In genomic region chr5:135877831-135878231, GRCm38 (mm10) we compare ENCODE assay signal across 8 mouse cellular contexts. TPM values are rescaled to one million over a fixed set of nuclear protein-coding genes. Genes with fewer than 3 reads are reported as not detected.
DNase-seq lines count a peak whose midpoint lies in the region; ATAC-seq and TF ChIP-seq lines count a peak whose summit lies in the region.

No protein-coding gene starts in this region.

- ATAC-seq in hindbrain, embryonic 16.5 days = peak; percentile 24; the same call in 1 of the 2 replicates
- no peak for ATAC-seq in liver, embryonic 11.5 days (replicated peaks; ENCODE audit: low FRiP score)

- H3ac ChIP-seq in myocyte (ENCODE audit: control insufficient read depth, insufficient read length) = no peak overlapping the region

- peak; percentile 59 for DNase-seq in right cerebral cortex, adult 18-20 months
- DNase-seq in right cerebral cortex, postnatal 36 days (ENCODE audit: low spot score in 2 of 2) = no peak
- DNase-seq in c-Kit-positive CD71-negative TER-119-negative erythroid progenitor cells, embryonic 14.5 days (ENCODE audit: low read depth) = peak; percentile 51
- peak; percentile 69 for DNase-seq in gastrocnemius, adult 18-20 months (ENCODE audit: low spot score)
- DNase-seq in liver, embryonic 11.5 days (ENCODE audit: low spot score) = no peak
- peak; percentile 66 for DNase-seq in yolk sac, embryonic 10.5 days (ENCODE audit: low spot score)

- WGBS in hindbrain, embryonic 16.5 days = 4% methylated on average over 16 of the region's 16 CpGs
- WGBS in liver, embryonic 11.5 days = 2% methylated on average over 16 of the region's 16 CpGs

- H3K79me2 ChIP-seq in myocyte (ENCODE audit: control insufficient read depth, insufficient read depth) = no peaks in the 10 kb centered on the region

- peaks cover 9% of the 10 kb centered on the region for H3K4me1 ChIP-seq in hindbrain, embryonic 16.5 days (ENCODE audit: control insufficient read depth, insufficient read depth, low read depth, low read length)
- H3K4me1 ChIP-seq in liver, embryonic 11.5 days (replicated peaks; ENCODE audit: control insufficient read depth, insufficient read depth, low read length) = 0 out of 2 replicates have a peak, but pooled peaks cover 3% of the 10 kb centered on the region

- H3K9ac ChIP-seq in hindbrain, embryonic 16.5 days (ENCODE audit: low read depth, low read length) = peak overlapping the region; percentile 59
- H3K9ac ChIP-seq in liver, embryonic 11.5 days (ENCODE audit: low read depth, low read length) = 0 out of 2 replicates have a peak overlapping the region, but pooled peaks have one; percentile 30

- no peaks in the 10 kb centered on the region for H3K9me3 ChIP-seq in hindbrain, embryonic 16.5 days (ENCODE audit: control insufficient read depth, low read length)
- H3K9me3 ChIP-seq in liver, embryonic 11.5 days (ENCODE audit: control insufficient read depth, low read length) = no peaks in the 10 kb centered on the region

- H3K4me2 ChIP-seq in hindbrain, embryonic 16.5 days (ENCODE audit: low read length) = peak overlapping the region; percentile 66
- H3K4me2 ChIP-seq in liver, embryonic 11.5 days = peak overlapping the region; percentile 66
- peak overlapping the region; percentile 99 for H3K4me2 ChIP-seq in myocyte (ENCODE audit: low read depth)

- no peak overlapping the region for H3K27ac ChIP-seq in hindbrain, embryonic 16.5 days (ENCODE audit: low read depth, low read length)
- H3K27ac ChIP-seq in liver, embryonic 11.5 days (ENCODE audit: low read depth, low read length) = no peak overlapping the region

- H3K4me3 ChIP-seq in hindbrain, embryonic 16.5 days (ENCODE audit: low read length) = peak overlapping the region; percentile 37
- H3K4me3 ChIP-seq in liver, embryonic 11.5 days (ENCODE audit: low read depth, low read length) = peak overlapping the region; percentile 39; the same call in 1 of the 2 replicates
- H3K4me3 ChIP-seq in myocyte = peak overlapping the region; percentile 21

- no peaks in the 10 kb centered on the region for H3K36me3 ChIP-seq in hindbrain, embryonic 16.5 days (ENCODE audit: control insufficient read depth, insufficient read depth, low read length)
- H3K36me3 ChIP-seq in liver, embryonic 11.5 days (ENCODE audit: control insufficient read depth, insufficient read depth, low read length) = no peaks in the 10 kb centered on the region
- no peaks in the 10 kb centered on the region for H3K36me3 ChIP-seq in myocyte (ENCODE audit: control insufficient read depth, insufficient read depth)

- H3K27me3 ChIP-seq in hindbrain, embryonic 16.5 days (replicated peaks; ENCODE audit: control insufficient read depth, insufficient read depth, low read length) = no peaks in the 10 kb centered on the region
- peaks cover 9% of the 10 kb centered on the region for H3K27me3 ChIP-seq in liver, embryonic 11.5 days (replicated peaks; ENCODE audit: control insufficient read depth, insufficient read depth, low read length)
- no peaks in the 10 kb centered on the region for H3K27me3 ChIP-seq in myocyte (ENCODE audit: control insufficient read depth, insufficient read depth, insufficient read length)

- no peak for TF ChIP-seq POLR2A in myocyte (IDR thresholded peaks at IDR 0.05; ENCODE audit: insufficient read length, low read depth)

TF ChIP-seq in myocyte, 11 proteins besides CTCF, POLR2A, EP300 and RAD21:
- TF ChIP-seq POLR2AphosphoS2 (IDR thresholded peaks at IDR 0.05; ENCODE audit: insufficient read length, low read depth) = no peak
- TF ChIP-seq MYOG (IDR thresholded peaks at IDR 0.05; ENCODE audit: control insufficient read depth in 1 of 3, insufficient read depth in 1 of 3, insufficient read length in 2 of 3, low read depth in 2 of 3) = no peak
- TF ChIP-seq USF1 (IDR thresholded peaks at IDR 0.05; ENCODE audit: low read depth) = no peak
- no peak for TF ChIP-seq E2F4 (IDR thresholded peaks at IDR 0.05; ENCODE audit: insufficient read depth)
- TF ChIP-seq MYOD1 (IDR thresholded peaks at IDR 0.05; ENCODE audit: control insufficient read depth in 1 of 3, insufficient read length in 2 of 3, low read depth in 2 of 3) = no peak
- no peak for TF ChIP-seq MAX (IDR thresholded peaks at IDR 0.05; ENCODE audit: low read depth)
- no peak for TF ChIP-seq TCF3 (IDR thresholded peaks at IDR 0.05; ENCODE audit: insufficient read length, low read depth)
- no peak for TF ChIP-seq REST (IDR thresholded peaks at IDR 0.05; ENCODE audit: insufficient read depth, insufficient read length)
- no peak for TF ChIP-seq CEBPB (IDR thresholded peaks at IDR 0.05; ENCODE audit: insufficient read depth, poor library complexity, severe bottlenecking)
- TF ChIP-seq SRF (IDR thresholded peaks at IDR 0.05; ENCODE audit: control insufficient read depth, insufficient read length, low read depth) = no peak
- no peak for TF ChIP-seq TCF12 (IDR thresholded peaks at IDR 0.05; ENCODE audit: insufficient read depth, poor library complexity, severe bottlenecking)

RNA-seq across cellular contexts. Expression of gene Hspb1, which starts 9.9 kb away (rescaled TPM):
- 100 to 1,000 TPM; 239 to 482 TPM for total RNA-seq in gastrocnemius, adult 18-20 months (2021)
- 15.6 and 29.6 TPM in 2 replicates for polyA plus RNA-seq in hindbrain, embryonic 16.5 days (2015; fragmentation: Nextera tagmentation; extraction: Ambion mirVana)
- polyA plus RNA-seq in liver, embryonic 11.5 days (2014; fragmentation: Nextera tagmentation; extraction: Ambion mirVana) = 11.8 and 22.1 TPM in 2 replicates
- polyA plus RNA-seq in myocyte (2012; fragmentation: generic; extraction: Trizol) = 622 TPM

RNA-seq across cellular contexts. Expression of gene Ywhag, which starts 56.6 kb away (rescaled TPM):
- 100 to 1,000 TPM; 288 to 326 TPM for total RNA-seq in gastrocnemius, adult 18-20 months (2021)
- polyA plus RNA-seq in hindbrain, embryonic 16.5 days (2015; fragmentation: Nextera tagmentation; extraction: Ambion mirVana) = 996 and 1,023 TPM in 2 replicates
- 97.3 and 99.8 TPM in 2 replicates for polyA plus RNA-seq in liver, embryonic 11.5 days (2014; fragmentation: Nextera tagmentation; extraction: Ambion mirVana)
- 244 TPM for polyA plus RNA-seq in myocyte (2012; fragmentation: generic; extraction: Trizol)

Comparison
In these comparisons a context has a peak if more than half of its experiments do, and no peak if none do; other contexts are left out.
1. DNase-seq: peak in right cerebral cortex, adult 18-20 months (single experiment), c-Kit-positive CD71-negative TER-119-negative erythroid progenitor cells, embryonic 14.5 days (single experiment), gastrocnemius, adult 18-20 months (single experiment) and yolk sac, embryonic 10.5 days (single experiment); none in right cerebral cortex, postnatal 36 days (0 of 2) and liver, embryonic 11.5 days (single experiment).
2. RNA of gene Hspb1, which starts 9.9 kb away (polyA plus RNA-seq): 622 TPM in myocyte (single experiment); 11.8 to 22.1 TPM in liver, embryonic 11.5 days and 15.6 to 29.6 TPM in hindbrain, embryonic 16.5 days; every median in the first group is over 10 times any median in the second.
3. Peak in every context shown above with its lines, with median percentiles within 50 percentile points of each other: H3K4me2 ChIP-seq and H3K4me3 ChIP-seq.